Mouse (Mus musculus) myocyte (in vitro differentiated cells): ENCODE measurements around the gene Pla2g6. TPM values are rescaled to one million over a fixed set of nuclear protein-coding genes. Genes with fewer than 3 reads are reported as not detected.

Source experiments
- H3K27me3 ChIP-seq: one replicate; pipeline ENCODE4 v1.6.1; 2011; ENCODE audit not compliant: control insufficient read depth, insufficient read depth, insufficient read length
- H3K36me3 ChIP-seq: one replicate; pipeline ENCODE4 v1.6.1; 2011; ENCODE audit not compliant: control insufficient read depth, insufficient read depth
- H3K4me2 ChIP-seq: one replicate; pipeline ENCODE4 v1.6.1; 2011; ENCODE audit warnings: low read depth, control low read depth
- H3K4me3 ChIP-seq: one replicate; pipeline ENCODE4 v1.5.1; 2011; ENCODE audit warnings: mild to moderate bottlenecking, control low read depth, moderate library complexity
- H3K79me2 ChIP-seq: one replicate; pipeline ENCODE4 v1.6.1; 2011; ENCODE audit not compliant: control insufficient read depth, insufficient read depth
- H3ac ChIP-seq: one replicate; pipeline ENCODE4 v1.6.1; 2011; ENCODE audit not compliant: control insufficient read depth, insufficient read length
- CEBPB ChIP-seq: IDR thresholded peaks from 2 replicates; pipeline ENCODE4 v1.6.1; 2011; ENCODE audit warnings: mild to moderate bottlenecking, moderate library complexity; ENCODE audit not compliant: poor library complexity, insufficient read depth, severe bottlenecking
- E2F4 ChIP-seq: IDR thresholded peaks from one replicate; pipeline ENCODE4 v1.6.1; 2011; ENCODE audit warnings: mild to moderate bottlenecking, control low read depth, moderate library complexity; ENCODE audit not compliant: insufficient read depth
- MAX ChIP-seq: IDR thresholded peaks from one replicate; pipeline ENCODE4 v1.6.1; 2011; ENCODE audit warnings: low read depth, mild to moderate bottlenecking, control low read depth
- MYOD1 ChIP-seq, 3 experiments: IDR thresholded peaks; one replicate each; pipeline ENCODE4 v1.6.1; 2011; ENCODE audit warnings: control low read depth in 2 of 3, low read depth in 2 of 3, mild to moderate bottlenecking in 2 of 3, moderate library complexity in 1 of 3; ENCODE audit not compliant: insufficient read length in 2 of 3, control insufficient read depth in 1 of 3
- MYOG ChIP-seq, 3 experiments: IDR thresholded peaks; one replicate each; pipeline ENCODE4 v1.6.1; 2011; ENCODE audit warnings: control low read depth in 2 of 3, low read depth in 2 of 3, mild to moderate bottlenecking in 2 of 3; ENCODE audit not compliant: insufficient read length in 2 of 3, control insufficient read depth in 1 of 3, insufficient read depth in 1 of 3
- POLR2A ChIP-seq: IDR thresholded peaks from one replicate; pipeline ENCODE4 v1.6.1; 2011; ENCODE audit warnings: low read depth, mild to moderate bottlenecking, control low read depth, moderate library complexity; ENCODE audit not compliant: insufficient read length
- POLR2AphosphoS2 ChIP-seq: IDR thresholded peaks from one replicate; pipeline ENCODE4 v1.6.1; 2011; ENCODE audit warnings: low read depth, control low read depth; ENCODE audit not compliant: insufficient read length
- REST ChIP-seq: IDR thresholded peaks from one replicate; pipeline ENCODE4 v1.6.1; 2011; ENCODE audit warnings: mild to moderate bottlenecking, control low read depth, moderate library complexity; ENCODE audit not compliant: insufficient read depth, insufficient read length
- SRF ChIP-seq: IDR thresholded peaks from one replicate; pipeline ENCODE4 v1.6.1; 2011; ENCODE audit warnings: low read depth; ENCODE audit not compliant: control insufficient read depth, insufficient read length
- TCF12 ChIP-seq: IDR thresholded peaks from one replicate; pipeline ENCODE4 v1.6.1; 2011; ENCODE audit warnings: mild to moderate bottlenecking, control low read depth; ENCODE audit not compliant: poor library complexity, insufficient read depth, severe bottlenecking
- TCF3 ChIP-seq: IDR thresholded peaks from one replicate; pipeline ENCODE4 v1.6.1; 2011; ENCODE audit warnings: low read depth, control low read depth; ENCODE audit not compliant: insufficient read length
- USF1 ChIP-seq: IDR thresholded peaks from one replicate; pipeline ENCODE4 v1.6.1; 2011; ENCODE audit warnings: low read depth, mild to moderate bottlenecking, control low read depth, moderate library complexity
- polyA plus RNA-seq: library from polyadenylated mRNA; unstranded; fragments of >200 nt; fragmentation: generic; extraction: Trizol; gene quantifications from one replicate; pipeline ENCODE4 v1.2.1, GENCODE M21; 2012; ENCODE audit warnings: missing spikeins

Pla2g6 gene
- polyA plus RNA-seq, 1 experiment, result 36.3 TPM

GRCm38 (mm10) chr15:79261757-79262156, 66.4 kb downstream of the Pla2g6 start:
- TF ChIP-seq MYOD1 (IDR thresholded peaks at IDR 0.05; ENCODE audit: control insufficient read depth in 1 of 3, insufficient read length in 2 of 3, low read depth in 2 of 3) (no peak), CEBPB (no peak), TCF3 (no peak)
- Histone ChIP-seq H3K4me2 (peak overlapping the region; percentile 27), H3K4me3 (no peak overlapping the region), H3K27me3 (peaks cover 39% of the 10 kb centered on the region), H3ac (no peak overlapping the region), H3K36me3 (no peaks in the 10 kb centered on the region), H3K79me2 (no peaks in the 10 kb centered on the region)

- peak overlapping the region; percentile 50 for H3K4me2 ChIP-seq
- H3K36me3 ChIP-seq, result no peaks in the 10 kb centered on the region
- no peaks in the 10 kb centered on the region for H3K79me2 ChIP-seq
- no peak overlapping the region for H3K4me3 ChIP-seq
- no peak overlapping the region for H3ac ChIP-seq
- TF ChIP-seq TCF12, result no peak
- no peak for TF ChIP-seq POLR2A
- no peak for TF ChIP-seq MYOG (IDR thresholded peaks at IDR 0.05; ENCODE audit: control insufficient read depth in 1 of 3, insufficient read depth in 1 of 3, insufficient read length in 2 of 3, low read depth in 2 of 3)
- TF ChIP-seq TCF3, result no peak
- TF ChIP-seq POLR2AphosphoS2, result no peak
- no peak for TF ChIP-seq USF1
- no peak for TF ChIP-seq SRF
- no peak for TF ChIP-seq REST
- no peak for TF ChIP-seq CEBPB
- H3K27me3 ChIP-seq, result peaks cover 34% of the 10 kb centered on the region
These were observed 67.0 kb downstream of the Pla2g6 start for GRCm38 (mm10) chr15:79261095-79261725.

GRCm38 (mm10) chr15:79258521-79258920, 69.7 kb downstream of the Pla2g6 start:
- H3K36me3 ChIP-seq, result no peaks in the 10 kb centered on the region
- H3K4me2 ChIP-seq, result no peak overlapping the region
- no peak overlapping the region for H3K4me3 ChIP-seq
- peaks cover 42% of the 10 kb centered on the region for H3K27me3 ChIP-seq
- TF ChIP-seq E2F4 (no peak), MAX (no peak)
- H3K79me2 ChIP-seq, result no peaks in the 10 kb centered on the region
- H3ac ChIP-seq, result no peak overlapping the region

GRCm38 (mm10) chr15:79254661-79255060, 73.5 kb downstream of the Pla2g6 start, which contains the start of gene Slc16a8:
Gene Slc16a8 (minus strand): TSS chr15:79254761.
- TF ChIP-seq MAX, result no peak
- no peak for TF ChIP-seq E2F4
- TF ChIP-seq SRF, result no peak
- no peak for TF ChIP-seq MYOG (IDR thresholded peaks at IDR 0.05; ENCODE audit: control insufficient read depth in 1 of 3, insufficient read depth in 1 of 3, insufficient read length in 2 of 3, low read depth in 2 of 3)
- no peak for TF ChIP-seq REST
- TF ChIP-seq MYOD1 (IDR thresholded peaks at IDR 0.05; ENCODE audit: control insufficient read depth in 1 of 3, insufficient read length in 2 of 3, low read depth in 2 of 3), result no peak
- no peak for TF ChIP-seq TCF3
- no peak for TF ChIP-seq CEBPB
- no peak for TF ChIP-seq USF1
- no peak for TF ChIP-seq POLR2AphosphoS2
- no peak for TF ChIP-seq POLR2A
- TF ChIP-seq TCF12, result no peak
- Histone ChIP-seq H3ac (no peak within 1 kb of the TSS), H3K79me2 (no peaks in the 10 kb centered on the region), H3K4me3 (no peak within 1 kb of the TSS), H3K36me3 (no peaks in the 10 kb centered on the region), H3K27me3 (peaks cover 48% of the 10 kb centered on the region), H3K4me2 (no peak within 1 kb of the TSS)

DNA sequence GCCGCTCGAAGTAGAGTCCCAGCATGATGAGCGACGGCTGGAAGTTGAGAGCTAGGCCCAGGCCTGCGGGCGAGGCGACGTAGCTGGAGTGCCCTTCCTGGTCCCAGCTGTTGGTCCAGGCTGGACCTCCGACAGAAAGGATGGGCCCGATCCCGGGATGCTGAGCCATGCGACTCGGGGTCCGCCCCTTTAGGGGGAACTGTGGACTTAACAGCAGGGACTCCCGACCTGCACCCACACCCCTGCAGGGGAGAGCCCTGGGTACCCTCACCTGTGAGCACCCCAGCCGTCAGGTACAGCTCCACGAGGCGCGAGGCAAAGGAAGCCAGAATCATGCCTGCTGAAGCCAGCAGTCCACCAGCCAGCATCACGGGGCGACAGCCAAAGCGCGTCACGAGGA, 75.6 kb downstream of the Pla2g6 start:
- Histone ChIP-seq H3K36me3 (no peaks in the 10 kb centered on the region), H3ac (no peak overlapping the region), H3K27me3 (peaks cover 48% of the 10 kb centered on the region), H3K4me3 (no peak overlapping the region), H3K79me2 (no peaks in the 10 kb centered on the region), H3K4me2 (no peak overlapping the region)
- TF ChIP-seq CEBPB, result no peak
- no peak for TF ChIP-seq MAX
- TF ChIP-seq SRF, result no peak
- TF ChIP-seq TCF3, result no peak
- TF ChIP-seq MYOG (IDR thresholded peaks at IDR 0.05; ENCODE audit: control insufficient read depth in 1 of 3, insufficient read depth in 1 of 3, insufficient read length in 2 of 3, low read depth in 2 of 3), result no peak
- no peak for TF ChIP-seq USF1
- no peak for TF ChIP-seq REST
